Mouse (Mus musculus) forebrain, embryonic 12.5 days (tissue): Measurements from ENCODE around the gene Vmn2r34. TPM values are rescaled to one million over a fixed set of nuclear protein-coding genes. Genes with fewer than 3 reads are reported as not detected.
"Not testable (repeated sequence)": the region's sequence is repeated elsewhere in the genome, so short reads cannot be mapped to it uniquely, and the experiment has no call there.

ENCODE experiments used
- ATAC-seq: fragments of 200-750 bp; cut with Nextera tagmentation; 2 replicates; pipeline ENCODE4 v1.8.0; 2017; ENCODE audit warnings: moderate TSS enrichment; ENCODE audit not compliant: low FRiP score
- H3K27ac ChIP-seq: fragments of 300-500 bp; sonication (generic); 2 replicates; pipeline ENCODE4 v1.5.1; 2016; ENCODE audit warnings: mild to moderate bottlenecking
- H3K27me3 ChIP-seq: fragments of 300-500 bp; sonication (generic); 2 replicates; pipeline ENCODE4 v1.6.1; 2016; ENCODE audit warnings: mild to moderate bottlenecking
- H3K36me3 ChIP-seq: fragments of 300-500 bp; sonication (generic); replicated peaks from 2 replicates; pipeline ENCODE4 v1.6.1; 2016; ENCODE audit warnings: mild to moderate bottlenecking
- H3K4me1 ChIP-seq: fragments of 300-500 bp; sonication (generic); 2 replicates; pipeline ENCODE4 v1.6.1; 2016
- H3K4me2 ChIP-seq: fragments of 300-500 bp; sonication (generic); 2 replicates; pipeline ENCODE4 v1.6.1; 2016; ENCODE audit warnings: mild to moderate bottlenecking, moderate library complexity
- H3K4me3 ChIP-seq: fragments of 300-500 bp; sonication (generic); replicated peaks from 2 replicates; pipeline ENCODE4 v1.5.1; 2016; ENCODE audit warnings: mild to moderate bottlenecking
- H3K9ac ChIP-seq: fragments of 300-500 bp; sonication (generic); 2 replicates; pipeline ENCODE4 v1.6.1; 2016; ENCODE audit warnings: mild to moderate bottlenecking
- H3K9me3 ChIP-seq: fragments of 300-500 bp; sonication (generic); 2 replicates; pipeline ENCODE4 v1.6.1; 2016
- WGBS: fragments of 180-500 bp; shearing (Covaris S2); methylation state at CpG from one replicate; pipeline ENCODE4 v1.1.7; 2016; 5-methylcytosine and 5-hydroxymethylcytosine counted together
- polyA plus RNA-seq: library from polyadenylated mRNA; unstranded; fragments of >200 nt; fragmentation: Nextera tagmentation; extraction: Ambion mirVana; gene quantifications from 2 replicates; pipeline ENCODE4 v1.2.1, GENCODE M21; 2016

The Vmn2r34 gene
- polyA plus RNA-seq, result not detected in 2 replicates

- H3K4me2 ChIP-seq, H3K4me3 ChIP-seq, H3K9ac ChIP-seq, H3K36me3 ChIP-seq, H3K9me3 ChIP-seq, ATAC-seq, H3K27ac ChIP-seq, H3K4me1 ChIP-seq, H3K27me3 ChIP-seq: not testable (repeated sequence)
- WGBS, result 56% methylated on average over 2 of the region's 2 CpGs
These were observed at the start of gene Vmn2r34 for GRCm38 (mm10) chr7:7689413-7689812. Gene Vmn2r34 (minus strand): TSS chr7:7689513.

GRCm38 (mm10) chr7:7674032-7674431 is 15.3 kb downstream of the Vmn2r34 start:
- not testable (repeated sequence) for H3K4me2 ChIP-seq, H3K9me3 ChIP-seq, ATAC-seq, H3K4me3 ChIP-seq, H3K27me3 ChIP-seq, H3K27ac ChIP-seq, H3K4me1 ChIP-seq, H3K36me3 ChIP-seq, H3K9ac ChIP-seq
- 85% methylated on average over 2 of the region's 2 CpGs for WGBS

Other genes starting within 250 kb of the Vmn2r34 start
- gene Vmn2r32, start 209.5 kb downstream of the Vmn2r34 start, polyA plus RNA-seq, result not detected in 2 replicates
- gene Vmn2r33, start 122.7 kb downstream of the Vmn2r34 start, polyA plus RNA-seq, result not detected in 2 replicates
- not detected in 2 replicates for gene Vmn2r35, start 130.4 kb upstream of the Vmn2r34 start, polyA plus RNA-seq
- not detected in 2 replicates for gene Vmn2r36, start 213.0 kb upstream of the Vmn2r34 start, polyA plus RNA-seq